Mouse (Mus musculus) hindbrain, postnatal 0 days (tissue): ENCODE data around the gene Spsb1. TPM values are rescaled to one million over a fixed set of nuclear protein-coding genes. Genes with fewer than 3 reads are reported as not detected.

Experiments
- ATAC-seq: fragments of 200-750 bp; cut with Nextera tagmentation; 2 replicates; pipeline ENCODE4 v1.8.0; 2017; ENCODE audit warnings: mild to moderate bottlenecking, moderate TSS enrichment, moderate library complexity
- DNase-seq: peaks from one replicate; pipeline ENCODE4 v3.0.0-alpha.2; 2015; ENCODE audit warnings: low spot score
- H3K27ac ChIP-seq: fragments of 300-500 bp; sonication (generic); 2 replicates; pipeline ENCODE4 v1.5.1; 2014; ENCODE audit warnings: mild to moderate bottlenecking
- H3K27me3 ChIP-seq: fragments of 300-500 bp; sonication (generic); 2 replicates; pipeline ENCODE4 v1.6.1; 2014; ENCODE audit warnings: low read length, mixed read lengths; ENCODE audit not compliant: insufficient read depth
- H3K36me3 ChIP-seq: fragments of 300-500 bp; sonication (generic); 2 replicates; pipeline ENCODE4 v1.6.1; 2014; ENCODE audit warnings: low read length, mixed read lengths; ENCODE audit not compliant: insufficient read depth
- H3K4me1 ChIP-seq: fragments of 300-500 bp; sonication (generic); 2 replicates; pipeline ENCODE4 v1.6.1; 2014; ENCODE audit warnings: antibody characterized with exemption, low read length, mixed read lengths; ENCODE audit not compliant: insufficient read depth
- H3K4me2 ChIP-seq: fragments of 300-500 bp; sonication (generic); 2 replicates; pipeline ENCODE4 v1.6.1; 2014; ENCODE audit warnings: low read depth, mild to moderate bottlenecking, low read length, moderate library complexity, mixed read lengths
- H3K4me3 ChIP-seq: fragments of 300-500 bp; sonication (generic); 2 replicates; pipeline ENCODE4 v1.5.1; 2014; ENCODE audit warnings: low read length
- H3K9ac ChIP-seq: fragments of 300-500 bp; sonication (generic); replicated peaks from 2 replicates; pipeline ENCODE4 v1.6.1; 2014; ENCODE audit warnings: mild to moderate bottlenecking, low read length, moderate library complexity, mixed read lengths
- H3K9me3 ChIP-seq: fragments of 300-500 bp; sonication (generic); 2 replicates; pipeline ENCODE4 v1.6.1; 2016; ENCODE audit warnings: low read length, mixed read lengths
- CTCF ChIP-seq: IDR thresholded peaks from 2 replicates; pipeline ENCODE4 v1.5.1; 2016; ENCODE audit warnings: antibody characterized with exemption, control low read depth, low read depth
- WGBS: fragments of 180-500 bp; shearing (Covaris S2); extraction: QIAGEN DNeasy Blood & Tissue Kit; methylation state at CpG from one replicate; pipeline ENCODE4 v1.1.7; 2014; 5-methylcytosine and 5-hydroxymethylcytosine counted together
- polyA plus RNA-seq: library from polyadenylated mRNA; unstranded; fragments of >200 nt; fragmentation: Nextera tagmentation; extraction: Ambion mirVana; gene quantifications from 2 replicates; pipeline ENCODE4 v1.2.1, GENCODE M21; 2015
- total RNA-seq: library from RNA; depleted of rRNA; stranded (reverse); fragments of >200 nt; gene quantifications from 2 replicates; pipeline ENCODE4 v1.2.3, GENCODE M21; 2014

Spsb1 gene
- total and polyA plus RNA-seq, 2 experiments from 2014 or later = 9.2 to 13.7 TPM

DNA sequence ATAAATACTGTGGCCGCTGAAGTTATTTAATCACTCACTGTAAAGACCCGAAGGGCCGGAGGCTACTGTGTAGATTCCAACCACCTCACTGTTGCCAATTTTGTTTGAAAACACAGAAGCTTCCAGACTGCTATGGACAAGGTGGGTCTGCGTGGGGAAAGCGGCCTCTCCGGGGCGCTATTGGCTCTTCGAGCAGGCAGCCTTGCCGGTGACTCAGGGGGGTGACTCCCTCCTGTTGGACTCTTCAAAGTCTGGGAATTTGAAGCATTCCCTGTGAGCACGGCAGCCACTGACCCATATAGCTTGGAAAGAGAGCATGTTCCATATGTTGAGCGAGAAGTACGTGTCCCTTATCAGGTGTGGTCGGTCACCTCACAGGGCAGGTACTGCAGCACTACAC, 1.2 kb upstream of the Spsb1 start:
- no peaks in the 10 kb centered on the region for H3K36me3 ChIP-seq
- 55% methylated on average over 13 of the region's 13 CpGs for WGBS
- DNase-seq = no peak
- H3K27me3 ChIP-seq = peaks cover 6% of the 10 kb centered on the region; the same call in 1 of the 2 replicates
- H3K9me3 ChIP-seq = no peaks in the 10 kb centered on the region
- H3K9ac ChIP-seq = no peak overlapping the region
- H3K4me3 ChIP-seq = no peak overlapping the region
- H3K27ac ChIP-seq = no peak overlapping the region
- H3K4me1 ChIP-seq = peaks cover 15% of the 10 kb centered on the region; the same call in 1 of the 2 replicates
- no peak overlapping the region for H3K4me2 ChIP-seq
- no peak for ATAC-seq
- no peak for TF ChIP-seq CTCF

- peaks cover 6% of the 10 kb centered on the region; the same call in 1 of the 2 replicates for H3K27me3 ChIP-seq
- H3K36me3 ChIP-seq = no peaks in the 10 kb centered on the region
- TF ChIP-seq CTCF = no peak
- no peak overlapping the region for H3K27ac ChIP-seq
- no peak overlapping the region for H3K4me3 ChIP-seq
- peak overlapping the region; percentile 100 for H3K4me2 ChIP-seq
- 17% methylated on average over 15 of the region's 15 CpGs for WGBS
- no peak for ATAC-seq
- no peak overlapping the region for H3K9ac ChIP-seq
- H3K9me3 ChIP-seq = no peaks in the 10 kb centered on the region
- no peak for DNase-seq
- peaks cover 15% of the 10 kb centered on the region; the same call in 1 of the 2 replicates for H3K4me1 ChIP-seq
These were observed 788 bp upstream of the Spsb1 start for GRCm38 (mm10) chr4:149955631-149956030.

- Histone ChIP-seq H3K27ac (peak overlapping the region; percentile 56; the same call in 1 of the 2 replicates), H3K4me1 (peaks cover 19% of the 10 kb centered on the region; the same call in 1 of the 2 replicates), H3K4me3 (peak overlapping the region; percentile 67), H3K27me3 (peaks cover 6% of the 10 kb centered on the region; the same call in 1 of the 2 replicates), H3K4me2 (peak overlapping the region; percentile 100), H3K9ac (peak overlapping the region; percentile 61), H3K36me3 (no peaks in the 10 kb centered on the region), H3K9me3 (no peaks in the 10 kb centered on the region)
- ATAC-seq (peak; percentile 43), DNase-seq (peak; percentile 75)
- WGBS = 4% methylated on average over 30 of the region's 32 CpGs
- TF ChIP-seq CTCF = no peak
These were observed 992 bp downstream of the Spsb1 start for GRCm38 (mm10) chr4:149953621-149954481.

DNA sequence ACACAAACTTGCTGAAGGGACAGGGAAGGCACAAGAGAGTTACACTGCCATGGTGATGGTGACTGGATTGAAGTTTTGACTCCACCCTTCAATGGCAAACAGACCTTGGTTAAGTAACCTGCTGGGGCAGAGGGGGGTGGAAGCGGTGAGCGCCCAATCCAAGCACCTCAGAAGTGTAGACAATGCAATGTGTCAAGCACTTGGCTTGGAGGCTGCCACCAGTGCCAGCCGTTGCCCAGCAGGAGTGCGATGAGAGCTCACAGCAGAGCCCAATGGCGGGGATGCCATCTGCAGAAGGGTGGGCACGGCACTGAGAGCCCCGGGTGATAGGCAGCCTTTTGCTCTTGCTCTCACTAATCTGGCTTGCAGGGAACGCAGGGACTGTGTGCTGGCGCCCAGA, 2.6 kb downstream of the Spsb1 start:
- Histone ChIP-seq H3K4me3 (no peak overlapping the region), H3K27me3 (peaks cover 6% of the 10 kb centered on the region; the same call in 1 of the 2 replicates), H3K4me1 (peaks cover 19% of the 10 kb centered on the region; the same call in 1 of the 2 replicates), H3K9ac (no peak overlapping the region), H3K27ac (no peak overlapping the region), H3K36me3 (no peaks in the 10 kb centered on the region), H3K4me2 (peak overlapping the region; percentile 29; the same call in 1 of the 2 replicates), H3K9me3 (no peaks in the 10 kb centered on the region)
- WGBS = 45% methylated on average over 9 of the region's 9 CpGs
- no peak for TF ChIP-seq CTCF
- ATAC-seq (no peak), DNase-seq (peak; percentile 42)

DNA sequence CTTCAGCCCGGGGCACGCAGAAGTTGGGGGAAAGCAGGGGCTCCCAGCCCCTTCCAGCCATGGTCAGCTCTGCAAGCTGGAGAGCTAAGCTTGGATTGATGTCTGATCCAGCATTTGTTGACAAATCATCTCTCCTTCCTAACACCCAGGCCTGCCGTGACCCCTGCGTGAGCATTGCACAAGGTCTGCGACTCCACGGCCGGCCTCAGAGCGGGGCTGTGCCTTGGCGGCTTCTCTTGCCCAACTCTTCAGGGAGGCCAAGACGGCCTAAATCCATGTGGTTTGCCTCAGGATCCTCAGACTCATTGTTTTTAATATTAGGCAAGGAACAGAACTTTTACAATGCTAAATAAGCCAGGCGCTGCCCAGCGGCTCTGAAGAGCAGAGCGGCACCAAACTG, 3.6 kb downstream of the Spsb1 start:
- H3K36me3 ChIP-seq = no peaks in the 10 kb centered on the region
- H3K4me2 ChIP-seq = no peak overlapping the region
- H3K9me3 ChIP-seq = no peaks in the 10 kb centered on the region
- peaks cover 6% of the 10 kb centered on the region; the same call in 1 of the 2 replicates for H3K27me3 ChIP-seq
- TF ChIP-seq CTCF = no peak
- peaks cover 19% of the 10 kb centered on the region; the same call in 1 of the 2 replicates for H3K4me1 ChIP-seq
- no peak overlapping the region for H3K9ac ChIP-seq
- no peak overlapping the region for H3K4me3 ChIP-seq
- ATAC-seq (no peak), DNase-seq (no peak)
- WGBS = 87% methylated on average over 13 of the region's 13 CpGs
- H3K27ac ChIP-seq = no peak overlapping the region

GRCm38 (mm10) chr4:149949691-149950090, 5.2 kb downstream of the Spsb1 start:
- Histone ChIP-seq H3K4me1 (peaks cover 23% of the 10 kb centered on the region; the same call in 1 of the 2 replicates), H3K9ac (no peak overlapping the region), H3K27ac (no peak overlapping the region), H3K9me3 (no peaks in the 10 kb centered on the region), H3K4me2 (no peak overlapping the region), H3K36me3 (no peaks in the 10 kb centered on the region), H3K4me3 (no peak overlapping the region), H3K27me3 (no peaks in the 10 kb centered on the region)
- DNase-seq = no peak
- ATAC-seq = no peak
- WGBS = 63% methylated on average over 13 of the region's 13 CpGs
- TF ChIP-seq CTCF = no peak
